9 mouse cellular contexts compared by ENCODE assay signal in the genomic region with DNA sequence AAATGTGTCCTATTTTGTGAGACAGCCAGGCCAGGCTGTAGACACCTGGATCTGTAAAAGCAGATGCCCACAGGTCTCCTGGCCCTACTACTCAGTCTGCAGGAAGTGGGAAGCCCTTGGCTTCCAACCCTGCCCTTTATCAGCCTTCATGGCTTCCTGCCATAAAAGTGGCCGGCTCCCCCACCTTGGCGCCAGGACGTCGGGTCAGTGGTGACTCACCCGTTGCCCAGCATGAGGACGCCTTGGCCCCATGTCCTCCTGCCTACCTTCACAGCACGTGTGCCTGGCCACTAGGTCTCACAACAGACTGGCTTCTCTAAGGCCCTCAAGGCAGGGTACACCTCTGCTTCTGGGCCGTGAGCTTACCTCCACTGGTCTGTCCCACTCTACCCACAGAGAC. TPM values are rescaled to one million over a fixed set of nuclear protein-coding genes. Genes with fewer than 3 reads are reported as not detected.
A peak's percentile ranks its signal among the peaks of the same experiment; 100 is the strongest.
DNase-seq lines count a peak whose midpoint lies in the region; ATAC-seq lines count a peak whose summit lies in the region.
"Had no signal": no experiment of that assay in that cellular context is flagged by ENCODE, and none has a peak within 500 bp of the region (broad histone marks: within the 10 kb centered on the region; RNA-seq: fewer than 3 reads in every experiment).

No protein-coding gene starts in this region.

- WGBS in heart, embryonic 15.5 days = 25% methylated on average over 8 of the region's 8 CpGs
- WGBS in limb, embryonic 13.5 days = 51% methylated on average over 8 of the region's 8 CpGs
- WGBS in forebrain, embryonic 13.5 days = 87% methylated on average over 8 of the region's 8 CpGs

- H3K4me2 ChIP-seq in heart, embryonic 15.5 days = no peak overlapping the region
- no peak overlapping the region for H3K4me2 ChIP-seq in limb, embryonic 13.5 days (replicated peaks)
- H3K4me2 ChIP-seq in forebrain, embryonic 13.5 days = no peak overlapping the region

- no peaks in the 10 kb centered on the region for H3K36me3 ChIP-seq in heart, embryonic 15.5 days
- peaks cover 4% of the 10 kb centered on the region; the same call in 1 of the 2 replicates for H3K36me3 ChIP-seq in limb, embryonic 13.5 days
- peaks cover 8% of the 10 kb centered on the region for H3K36me3 ChIP-seq in forebrain, embryonic 13.5 days (ENCODE audit: poor library complexity, severe bottlenecking)

- peaks cover 10% of the 10 kb centered on the region; the same call in 1 of the 2 replicates for H3K27me3 ChIP-seq in heart, embryonic 15.5 days
- H3K27me3 ChIP-seq in limb, embryonic 13.5 days = no peaks in the 10 kb centered on the region
- H3K27me3 ChIP-seq in forebrain, embryonic 13.5 days = peaks cover 4% of the 10 kb centered on the region; the same call in 1 of the 2 replicates

- no peak overlapping the region for H3K9ac ChIP-seq in heart, embryonic 15.5 days
- 0 out of 2 replicates have a peak overlapping the region, but pooled peaks have one; percentile 25 for H3K9ac ChIP-seq in limb, embryonic 13.5 days
- H3K9ac ChIP-seq in forebrain, embryonic 13.5 days = no peak overlapping the region
- H3K9ac ChIP-seq: liver, embryonic 14.5 days had no signal

- peak overlapping the region; percentile 50 for H3K27ac ChIP-seq in heart, embryonic 15.5 days
- H3K27ac ChIP-seq in limb, embryonic 13.5 days = no peak overlapping the region
- H3K27ac ChIP-seq in forebrain, embryonic 13.5 days = no peak overlapping the region
- H3K27ac ChIP-seq: liver, embryonic 14.5 days had no signal

- no peaks in the 10 kb centered on the region for H3K9me3 ChIP-seq in heart, embryonic 15.5 days (replicated peaks)
- H3K9me3 ChIP-seq in limb, embryonic 13.5 days = no peaks in the 10 kb centered on the region
- no peaks in the 10 kb centered on the region for H3K9me3 ChIP-seq in forebrain, embryonic 13.5 days (replicated peaks)

- DNase-seq in cerebellum, adult 18-20 months = peak; percentile 57 to 61
- DNase-seq in cerebellum, postnatal 4 days (ENCODE audit: low spot score in 2 of 2) = no peak
- DNase-seq in adrenal gland, adult 2 months = peak; percentile 93
- DNase-seq in gastrocnemius, postnatal 10 days = no peak

- peaks cover 43% of the 10 kb centered on the region for H3K4me1 ChIP-seq in heart, embryonic 15.5 days (replicated peaks)
- peaks cover 29% of the 10 kb centered on the region for H3K4me1 ChIP-seq in limb, embryonic 13.5 days
- peaks cover 20% of the 10 kb centered on the region for H3K4me1 ChIP-seq in forebrain, embryonic 13.5 days

- H3K4me3 ChIP-seq in heart, embryonic 15.5 days = no peak overlapping the region
- H3K4me3 ChIP-seq in limb, embryonic 13.5 days = no peak overlapping the region
- no peak overlapping the region for H3K4me3 ChIP-seq in forebrain, embryonic 13.5 days

- peak; percentile 29 for ATAC-seq in heart, embryonic 15.5 days (replicated peaks; ENCODE audit: insufficient number of reproducible peaks, insufficient read depth, low FRiP score, low read depth)
- no peak for ATAC-seq in limb, embryonic 13.5 days (ENCODE audit: low FRiP score, low read depth)
- no peak for ATAC-seq in forebrain, embryonic 13.5 days
- ATAC-seq in activated CD4-positive, CD25-positive, alpha-beta regulatory T cell, adult 4 months = no peak

RNA-seq across cellular contexts. Expression of gene Nudt14, which starts 10.5 kb away (rescaled TPM):
- 10 to 100 TPM; 24.6 to 34.4 TPM for total RNA-seq in adrenal gland, adult 2 months (2021)
- polyA plus RNA-seq in adrenal gland, adult 2 months (2012; rRNA removed) = 35.4 and 45.9 TPM in 2 replicates
- polyA plus RNA-seq in heart, embryonic 15.5 days (2015; fragmentation: Nextera tagmentation; extraction: Ambion mirVana) = 32.1 and 48.3 TPM in 2 replicates
- polyA plus RNA-seq in limb, embryonic 13.5 days (2015; fragmentation: Nextera tagmentation; extraction: Ambion mirVana) = 83.8 and 88.9 TPM in 2 replicates
- polyA plus RNA-seq in forebrain, embryonic 13.5 days (2015; fragmentation: Nextera tagmentation; extraction: Ambion mirVana) = 57.1 and 61.2 TPM in 2 replicates
- 10 to 100 TPM; 39.0 to 46.2 TPM for polyA plus RNA-seq in activated CD4-positive, CD25-positive, alpha-beta regulatory T cell, adult 4 months (2017; shearing (Covaris generic))
- 10 to 100 TPM; 17.3 to 17.5 TPM for total RNA-seq in gastrocnemius, postnatal 10 days (2021)

RNA-seq across cellular contexts. Expression of gene Jag2, which starts 22.9 kb away (rescaled TPM):
- 1 to 10 TPM; 3.5 to 6.1 TPM for total RNA-seq in adrenal gland, adult 2 months (2021)
- 12.8 and 25.8 TPM in 2 replicates for polyA plus RNA-seq in adrenal gland, adult 2 months (2012; rRNA removed)
- polyA plus RNA-seq in heart, embryonic 15.5 days (2015; fragmentation: Nextera tagmentation; extraction: Ambion mirVana) = 3.7 and 6.6 TPM in 2 replicates
- 5.9 and 7.8 TPM in 2 replicates for polyA plus RNA-seq in limb, embryonic 13.5 days (2015; fragmentation: Nextera tagmentation; extraction: Ambion mirVana)
- 4.1 TPM in 2 replicates for polyA plus RNA-seq in forebrain, embryonic 13.5 days (2015; fragmentation: Nextera tagmentation; extraction: Ambion mirVana)
- under 1 TPM in 1 of 2 experiments, not detected in 1; 0.74 TPM for polyA plus RNA-seq in activated CD4-positive, CD25-positive, alpha-beta regulatory T cell, adult 4 months (2017; shearing (Covaris generic))
- total RNA-seq in gastrocnemius, postnatal 10 days (2021) = 10 to 100 TPM; 29.4 to 40.0 TPM

RNA-seq across cellular contexts. Expression of gene Btbd6, which starts 23.8 kb away (rescaled TPM):
- total RNA-seq in adrenal gland, adult 2 months (2021) = 10 to 100 TPM; 14.6 to 24.7 TPM
- 165 and 232 TPM in 2 replicates for polyA plus RNA-seq in adrenal gland, adult 2 months (2012; rRNA removed)
- polyA plus RNA-seq in heart, embryonic 15.5 days (2015; fragmentation: Nextera tagmentation; extraction: Ambion mirVana) = 19.4 and 23.5 TPM in 2 replicates
- 26.7 and 27.5 TPM in 2 replicates for polyA plus RNA-seq in limb, embryonic 13.5 days (2015; fragmentation: Nextera tagmentation; extraction: Ambion mirVana)
- 30.3 and 32.7 TPM in 2 replicates for polyA plus RNA-seq in forebrain, embryonic 13.5 days (2015; fragmentation: Nextera tagmentation; extraction: Ambion mirVana)
- polyA plus RNA-seq in activated CD4-positive, CD25-positive, alpha-beta regulatory T cell, adult 4 months (2017; shearing (Covaris generic)) = 1 to 10 TPM; 8.3 to 8.9 TPM
- 10 to 100 TPM; 10.4 to 12.7 TPM for total RNA-seq in gastrocnemius, postnatal 10 days (2021)

RNA-seq across cellular contexts. Expression of gene Brf1, which starts 48.1 kb away (rescaled TPM):
- total RNA-seq in adrenal gland, adult 2 months (2021) = 10 to 100 TPM; 41.9 to 46.8 TPM
- 70.6 and 71.2 TPM in 2 replicates for polyA plus RNA-seq in adrenal gland, adult 2 months (2012; rRNA removed)
- 30.2 and 47.2 TPM in 2 replicates for polyA plus RNA-seq in heart, embryonic 15.5 days (2015; fragmentation: Nextera tagmentation; extraction: Ambion mirVana)
- polyA plus RNA-seq in limb, embryonic 13.5 days (2015; fragmentation: Nextera tagmentation; extraction: Ambion mirVana) = 71.4 and 74.0 TPM in 2 replicates
- 62.5 and 68.8 TPM in 2 replicates for polyA plus RNA-seq in forebrain, embryonic 13.5 days (2015; fragmentation: Nextera tagmentation; extraction: Ambion mirVana)
- polyA plus RNA-seq in activated CD4-positive, CD25-positive, alpha-beta regulatory T cell, adult 4 months (2017; shearing (Covaris generic)) = 10 to 100 TPM; 24.7 to 25.0 TPM
- 10 to 100 TPM; 28.2 to 37.9 TPM for total RNA-seq in gastrocnemius, postnatal 10 days (2021)

Comparison
In these comparisons a context has a peak if more than half of its experiments do, and no peak if none do; other contexts are left out.
1. DNase-seq: peak in cerebellum, adult 18-20 months (2 of 2) and adrenal gland, adult 2 months (single experiment); none in cerebellum, postnatal 4 days (0 of 2) and gastrocnemius, postnatal 10 days (single experiment).